Mouse (Mus musculus) MEL (cell line): Measurements from ENCODE around the gene Vps18. TPM values are rescaled to one million over a fixed set of nuclear protein-coding genes. Genes with fewer than 3 reads are reported as not detected.
A peak's percentile ranks its signal among the peaks of the same experiment; 100 is the strongest.

ENCODE experiments used
- DNase-seq: peaks from one replicate; pipeline ENCODE4 v3.0.0; 2011; ENCODE audit warnings: low read depth, low spot score
- H3K27ac ChIP-seq: 2 replicates; pipeline ENCODE4 v1.5.1; 2012; ENCODE audit warnings: low read depth, mild to moderate bottlenecking, control low read depth, low read length, moderate library complexity; ENCODE audit not compliant: control insufficient read depth
- H3K27me3 ChIP-seq, 2 experiments: fragments of 150-350 bp in 1 of 2; sonication (generic) in 1 of 2; 2 replicates each; pipeline ENCODE4 v1.6.1; 2012; ENCODE audit warnings: low read length in 2 of 2, mild to moderate bottlenecking in 2 of 2, improper control_type of control experiment in 1 of 2, moderate library complexity in 1 of 2; ENCODE audit not compliant: insufficient read depth in 2 of 2, control insufficient read depth in 1 of 2
- H3K36me3 ChIP-seq, 2 experiments: 2 replicates each; pipeline ENCODE4 v1.6.1; 2012 to 2014; ENCODE audit warnings: low read length in 2 of 2, improper control_type of control experiment in 1 of 2, inconsistent platforms in 1 of 2, mild to moderate bottlenecking in 1 of 2; ENCODE audit not compliant: insufficient read depth in 2 of 2, control insufficient read depth in 1 of 2
- H3K4me1 ChIP-seq, 2 experiments: fragments of 150-350 bp in 1 of 2; sonication (generic) in 1 of 2; 2 replicates each; pipeline ENCODE4 v1.6.1; 2012; ENCODE audit warnings: low read length in 2 of 2, improper control_type of control experiment in 1 of 2, mild to moderate bottlenecking in 1 of 2; ENCODE audit not compliant: insufficient read depth in 2 of 2, control insufficient read depth in 1 of 2
- H3K4me3 ChIP-seq, 2 experiments: fragments of 150-350 bp in 1 of 2; sonication (generic) in 1 of 2; 2 replicates each; pipeline ENCODE4 v1.5.1; 2012; ENCODE audit warnings: low read depth in 2 of 2, low read length in 2 of 2, mild to moderate bottlenecking in 2 of 2, moderate library complexity in 2 of 2, control low read depth in 1 of 2, improper control_type of control experiment in 1 of 2; ENCODE audit not compliant: control insufficient read depth in 1 of 2, insufficient read depth in 1 of 2
- H3K79me2 ChIP-seq: 2 replicates; pipeline ENCODE4 v1.6.1; 2012; ENCODE audit warnings: mild to moderate bottlenecking, low read length, moderate library complexity; ENCODE audit not compliant: control insufficient read depth, poor library complexity, insufficient read depth
- H3K9ac ChIP-seq: 2 replicates; pipeline ENCODE4 v1.6.1; 2012; ENCODE audit warnings: low read depth, mild to moderate bottlenecking, control low read depth, low read length, moderate library complexity; ENCODE audit not compliant: control insufficient read depth, poor library complexity, severe bottlenecking
- H3K9me3 ChIP-seq: fragments of 150-350 bp; sonication (generic); replicated peaks from 2 replicates; pipeline ENCODE4 v1.6.1; 2012; ENCODE audit warnings: mild to moderate bottlenecking, low read length, improper control_type of control experiment, moderate library complexity; ENCODE audit not compliant: insufficient read depth
- BHLHE40 ChIP-seq: IDR thresholded peaks from 2 replicates; pipeline ENCODE4 v1.6.1; 2012; ENCODE audit warnings: low read depth, mild to moderate bottlenecking, inconsistent platforms, low read length, improper control_type of control experiment, borderline replicate concordance
- CTCF ChIP-seq, 3 experiments: IDR thresholded peaks in 2 of 3; conservative IDR thresholded peaks in 1 of 3; 2 replicates each; pipeline ENCODE4 v1.5.1; 2011 to 2012; ENCODE audit warnings: low read length in 3 of 3, low read depth in 2 of 3, mild to moderate bottlenecking in 2 of 3, improper control_type of control experiment in 1 of 3, inconsistent platforms in 1 of 3, mixed read lengths in 1 of 3, moderate library complexity in 1 of 3; ENCODE audit not compliant: control insufficient read depth in 1 of 3, insufficient read depth in 1 of 3, poor library complexity in 1 of 3, severe bottlenecking in 1 of 3
- EP300 ChIP-seq, 2 experiments: IDR thresholded peaks; 2 replicates each; pipeline ENCODE4 v1.6.1; 2011; ENCODE audit warnings: improper control_type of control experiment in 2 of 2, low read length in 2 of 2, low read depth in 1 of 2, mild to moderate bottlenecking in 1 of 2
- ETS1 ChIP-seq: IDR thresholded peaks from 2 replicates; pipeline ENCODE4 v1.6.1; 2012; ENCODE audit warnings: low read depth, mild to moderate bottlenecking, inconsistent platforms, low read length, improper control_type of control experiment, moderate library complexity
- GATA1 ChIP-seq: IDR thresholded peaks from 2 replicates; pipeline ENCODE4 v1.6.1; 2011; ENCODE audit warnings: low read depth, low read length, improper control_type of control experiment
- JUND ChIP-seq: IDR thresholded peaks from 2 replicates; pipeline ENCODE4 v1.6.1; 2011; ENCODE audit warnings: low read depth, mild to moderate bottlenecking, improper control_type of control experiment, low read length
- MAZ ChIP-seq: IDR thresholded peaks from 2 replicates; pipeline ENCODE4 v1.6.1; 2012; ENCODE audit warnings: low read depth, mild to moderate bottlenecking, inconsistent platforms, low read length, improper control_type of control experiment
- MXI1 ChIP-seq: IDR thresholded peaks from 2 replicates; pipeline ENCODE4 v1.6.1; 2011; ENCODE audit warnings: mild to moderate bottlenecking, low read depth, low read length, improper control_type of control experiment
- MYC ChIP-seq: IDR thresholded peaks from 2 replicates; pipeline ENCODE4 v1.6.1; 2011; ENCODE audit warnings: low read depth, mild to moderate bottlenecking, low read length, improper control_type of control experiment, moderate library complexity
- NRF1 ChIP-seq: IDR thresholded peaks from 2 replicates; pipeline ENCODE4 v1.6.1; 2014; ENCODE audit warnings: low read depth, mild to moderate bottlenecking, inconsistent platforms, low read length, improper control_type of control experiment, moderate library complexity; ENCODE audit not compliant: poor library complexity, insufficient read depth, severe bottlenecking
- POLR2A ChIP-seq, 2 experiments: IDR thresholded peaks; 2 replicates each; pipeline ENCODE4 v1.6.1; 2011 to 2012; ENCODE audit warnings: low read length in 2 of 2, mild to moderate bottlenecking in 2 of 2, control low read depth in 1 of 2, improper control_type of control experiment in 1 of 2, low read depth in 1 of 2, moderate library complexity in 1 of 2; ENCODE audit not compliant: control insufficient read depth in 1 of 2, insufficient read depth in 1 of 2, poor library complexity in 1 of 2
- POLR2AphosphoS2 ChIP-seq: IDR thresholded peaks from 2 replicates; pipeline ENCODE4 v1.6.1; 2011; ENCODE audit warnings: low read length, improper control_type of control experiment
- POLR2AphosphoS5 ChIP-seq: IDR thresholded peaks from 2 replicates; pipeline ENCODE4 v1.6.1; 2012; ENCODE audit warnings: low read depth, borderline replicate concordance, mild to moderate bottlenecking, inconsistent platforms, low read length, moderate library complexity, mixed read lengths
- RAD21 ChIP-seq: IDR thresholded peaks from 2 replicates; pipeline ENCODE4 v1.6.1; 2011; ENCODE audit warnings: mild to moderate bottlenecking, low read depth, low read length, improper control_type of control experiment
- SMC3 ChIP-seq: IDR thresholded peaks from 2 replicates; pipeline ENCODE4 v1.6.1; 2011; ENCODE audit warnings: low read depth, low read length, improper control_type of control experiment
- TBP ChIP-seq: IDR thresholded peaks from 2 replicates; pipeline ENCODE4 v1.8.0; 2011; ENCODE audit warnings: low read depth, low read length, improper control_type of control experiment
- TCF12 ChIP-seq: IDR thresholded peaks from 2 replicates; pipeline ENCODE4 v1.6.1; 2014; ENCODE audit warnings: low read depth, mild to moderate bottlenecking, inconsistent platforms, low read length, improper control_type of control experiment, moderate library complexity
- UBTF ChIP-seq: IDR thresholded peaks from 2 replicates; pipeline ENCODE4 v1.6.1; 2012; ENCODE audit warnings: low read depth, mild to moderate bottlenecking, inconsistent platforms, low read length, improper control_type of control experiment, moderate library complexity, borderline replicate concordance; ENCODE audit not compliant: insufficient read depth
- ZMIZ1 ChIP-seq: IDR thresholded peaks from 2 replicates; pipeline ENCODE4 v1.6.1; 2012; ENCODE audit warnings: low read depth, mild to moderate bottlenecking, inconsistent platforms, low read length, improper control_type of control experiment, moderate library complexity
- ZNF384 ChIP-seq: IDR thresholded peaks from 2 replicates; pipeline ENCODE4 v1.6.1; 2012; ENCODE audit warnings: low read depth, mild to moderate bottlenecking, inconsistent platforms, low read length, improper control_type of control experiment
- polyA plus RNA-seq, 2 experiments: library from polyadenylated mRNA; stranded (reverse) in 1 of 2; unstranded in 1 of 2; fragments of >175 nt in 1 of 2; fragments of >200 nt in 1 of 2; gene quantifications; 2 replicates each; pipeline versions ENCODE4 v1.2.1 to v1.2.4; 2012; ENCODE audit warnings: low replicate concordance in 2 of 2, low read depth in 1 of 2; ENCODE audit not compliant: insufficient read length in 2 of 2, insufficient read depth in 1 of 2, missing spikeins in 1 of 2
- total RNA-seq: library from RNA; depleted of rRNA; stranded (reverse); fragments of 300-350 nt; gene quantifications from 2 replicates; pipeline ENCODE4 v1.2.3, GENCODE M21; 2012

Vps18 gene
- total and polyA plus RNA-seq, 3 experiments = 28.0 to 30.4 TPM; not detected in 1

DNA sequence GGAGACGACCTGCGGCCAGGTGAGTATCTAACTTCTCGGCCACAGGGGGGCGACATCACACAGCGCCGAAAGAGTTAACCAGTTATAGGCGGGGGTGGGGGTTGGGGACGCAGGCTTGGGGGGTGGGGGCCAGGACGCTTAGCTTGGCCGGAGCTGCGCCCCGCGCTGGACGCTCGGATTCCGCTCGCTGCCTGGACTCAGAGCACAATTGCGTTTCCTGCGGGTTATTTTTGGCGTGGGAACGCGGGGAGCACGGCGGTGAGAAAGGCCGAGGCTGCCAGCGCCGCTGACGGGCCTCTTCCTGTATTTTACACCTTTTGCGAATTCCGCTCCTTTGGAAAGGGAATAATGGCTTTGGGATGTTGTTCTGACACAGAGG lies 38.6 kb downstream of the Vps18 start:
- Histone ChIP-seq H3K27me3 (peaks cover 12 to 20% of the 10 kb centered on the region in 2 experiments), H3K79me2 (no peaks in the 10 kb centered on the region), H3K4me3 (peak overlapping the region; percentile 15 to 29; a peak in 3 of 4 replicates), H3K36me3 (no peaks in the 10 kb centered on the region), H3K27ac (no peak overlapping the region), H3K4me1 (peaks cover 0 to 10% of the 10 kb centered on the region in 2 experiments; a peak in 3 of 4 replicates), H3K9me3 (no peaks in the 10 kb centered on the region), H3K9ac (no peak overlapping the region)
- DNase-seq = no peak
- peak in 2 of 3 experiments; percentile 52 to 81; a peak in 4 of 6 replicates for TF ChIP-seq CTCF (IDR thresholded peaks at IDR 0.05 in 2 of 3, conservative IDR thresholded peaks at IDR 0.05 in 1 of 3; ENCODE audit: control insufficient read depth in 1 of 3, insufficient read depth in 1 of 3, low read depth in 2 of 3, low read length in 3 of 3, poor library complexity in 1 of 3, severe bottlenecking in 1 of 3)
- 0 out of 2 replicates have a peak, but pooled peaks have one; percentile 27 for TF ChIP-seq SMC3
- no peak for TF ChIP-seq TCF12

DNA sequence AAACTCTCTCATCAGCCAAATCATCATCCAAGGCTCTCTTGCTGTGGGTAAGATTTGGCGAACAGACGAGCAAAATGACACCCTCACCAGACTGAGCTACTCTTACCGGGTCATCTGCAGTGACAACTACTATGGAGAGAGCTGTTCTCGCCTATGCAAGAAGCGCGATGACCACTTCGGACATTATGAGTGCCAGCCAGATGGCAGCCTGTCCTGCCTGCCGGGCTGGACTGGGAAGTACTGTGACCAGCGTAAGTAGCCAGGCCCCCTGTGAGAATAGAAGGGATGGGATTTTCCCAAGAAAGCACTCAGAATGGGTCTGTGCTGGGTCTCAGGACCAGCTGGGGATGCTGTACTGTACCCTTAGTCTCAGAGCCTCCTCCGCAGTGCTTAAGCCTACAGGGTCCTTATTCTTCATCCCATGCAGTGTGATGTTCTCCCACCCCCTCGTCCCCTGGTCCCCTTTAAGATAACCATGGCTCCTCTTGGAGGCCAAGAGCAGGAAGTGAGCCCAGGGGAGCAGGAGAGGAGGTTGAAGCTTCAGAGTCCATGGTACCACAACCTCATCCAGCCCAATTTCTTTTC lies 39.5 kb downstream of the Vps18 start:
- H3K27me3 ChIP-seq = peaks cover 12 to 20% of the 10 kb centered on the region in 2 experiments
- H3K4me3 ChIP-seq = no peak overlapping the region
- H3K36me3 ChIP-seq = no peaks in the 10 kb centered on the region
- DNase-seq = no peak
- H3K27ac ChIP-seq = no peak overlapping the region
- H3K9ac ChIP-seq = no peak overlapping the region
- no peaks in the 10 kb centered on the region for H3K9me3 ChIP-seq
- H3K4me1 ChIP-seq = peaks cover 0 to 10% of the 10 kb centered on the region in 2 experiments; a peak in 3 of 4 replicates
- TF ChIP-seq MYC = no peak
- TF ChIP-seq MXI1 = no peak
- TF ChIP-seq ETS1 = no peak
- no peak for TF ChIP-seq ZMIZ1
- no peak for TF ChIP-seq EP300 (IDR thresholded peaks at IDR 0.05; ENCODE audit: low read depth in 1 of 2, low read length in 2 of 2)
- TF ChIP-seq NRF1 = no peak
- TF ChIP-seq TBP = no peak
- no peak for TF ChIP-seq MAZ
- TF ChIP-seq POLR2A (IDR thresholded peaks at IDR 0.05; ENCODE audit: control insufficient read depth in 1 of 2, insufficient read depth in 1 of 2, low read depth in 1 of 2, low read length in 2 of 2, poor library complexity in 1 of 2) = no peak
- no peak for TF ChIP-seq GATA1
- TF ChIP-seq POLR2AphosphoS5 = no peak
- no peak for TF ChIP-seq ZNF384
- TF ChIP-seq UBTF = no peak
- no peak for TF ChIP-seq POLR2AphosphoS2
- TF ChIP-seq BHLHE40 = no peak
- no peak for TF ChIP-seq RAD21
- no peak for TF ChIP-seq JUND
- H3K79me2 ChIP-seq = no peaks in the 10 kb centered on the region
